Mouse (Mus musculus) heart, embryonic 14.5 days (tissue): ENCODE measurements at regions not wholly inside any gene's neighbourhood (a gene's known extent, or its start where the extent isn't known, plus 50 kb on each side); places are given as distances from the start of the nearest gene placed in this dataset.

Experiments used
- ATAC-seq: fragments of 200-750 bp; cut with Nextera tagmentation; 2 replicates; pipeline ENCODE4 v1.8.0; 2017; ENCODE audit warnings: low read depth, moderate TSS enrichment; ENCODE audit not compliant: insufficient number of reproducible peaks, insufficient read depth, low FRiP score
- H3K27ac ChIP-seq, 2 experiments: fragments of 200-500 bp in 1 of 2; fragments of 300-500 bp in 1 of 2; sonication (generic) in 1 of 2; replicated peaks in 1 of 2; 2 replicates each; pipeline ENCODE4 v1.5.1; 2012 to 2014; ENCODE audit warnings: low read depth in 2 of 2, low read length in 2 of 2, control low read depth in 1 of 2, mild to moderate bottlenecking in 1 of 2, mixed read lengths in 1 of 2; ENCODE audit not compliant: control insufficient read depth in 1 of 2, insufficient read depth in 1 of 2
- H3K27me3 ChIP-seq: fragments of 300-500 bp; sonication (generic); 2 replicates; pipeline ENCODE4 v1.6.1; 2014; ENCODE audit warnings: mild to moderate bottlenecking, low read length, control low read depth; ENCODE audit not compliant: control insufficient read depth, insufficient read depth
- H3K36me3 ChIP-seq: fragments of 300-500 bp; sonication (generic); 2 replicates; pipeline ENCODE4 v1.6.1; 2014; ENCODE audit warnings: mild to moderate bottlenecking, control low read depth, low read length, mixed read lengths; ENCODE audit not compliant: control insufficient read depth, insufficient read depth
- H3K4me1 ChIP-seq, 2 experiments: fragments of 200-500 bp in 1 of 2; fragments of 300-500 bp in 1 of 2; sonication (generic) in 1 of 2; 2 replicates each; pipeline ENCODE4 v1.6.1; 2012 to 2014; ENCODE audit warnings: low read length in 2 of 2, control low read depth in 1 of 2, mixed read lengths in 1 of 2; ENCODE audit not compliant: control insufficient read depth in 2 of 2, insufficient read depth in 2 of 2
- H3K4me2 ChIP-seq: fragments of 300-500 bp; sonication (generic); 2 replicates; pipeline ENCODE4 v1.6.1; 2014; ENCODE audit warnings: mild to moderate bottlenecking, low read length
- H3K4me3 ChIP-seq, 2 experiments: fragments of 200-500 bp in 1 of 2; fragments of 300-500 bp in 1 of 2; sonication (generic) in 1 of 2; 2 replicates each; pipeline ENCODE4 v1.5.1; 2012 to 2014; ENCODE audit warnings: low read length in 2 of 2, mild to moderate bottlenecking in 2 of 2, control low read depth in 1 of 2, low read depth in 1 of 2, moderate library complexity in 1 of 2; ENCODE audit not compliant: control insufficient read depth in 1 of 2, insufficient read depth in 1 of 2
- H3K9ac ChIP-seq: fragments of 300-500 bp; sonication (generic); 2 replicates; pipeline ENCODE4 v1.6.1; 2014; ENCODE audit warnings: mild to moderate bottlenecking, low read length
- H3K9me3 ChIP-seq: fragments of 300-500 bp; sonication (generic); 2 replicates; pipeline ENCODE4 v1.6.1; 2016; ENCODE audit warnings: low read length, control low read depth; ENCODE audit not compliant: control insufficient read depth
- WGBS: fragments of 180-500 bp; shearing (Covaris S2); extraction: QIAGEN DNeasy Blood & Tissue Kit; methylation state at CpG from one replicate; pipeline ENCODE4 v1.1.7; 2014; 5-methylcytosine and 5-hydroxymethylcytosine counted together

DNA sequence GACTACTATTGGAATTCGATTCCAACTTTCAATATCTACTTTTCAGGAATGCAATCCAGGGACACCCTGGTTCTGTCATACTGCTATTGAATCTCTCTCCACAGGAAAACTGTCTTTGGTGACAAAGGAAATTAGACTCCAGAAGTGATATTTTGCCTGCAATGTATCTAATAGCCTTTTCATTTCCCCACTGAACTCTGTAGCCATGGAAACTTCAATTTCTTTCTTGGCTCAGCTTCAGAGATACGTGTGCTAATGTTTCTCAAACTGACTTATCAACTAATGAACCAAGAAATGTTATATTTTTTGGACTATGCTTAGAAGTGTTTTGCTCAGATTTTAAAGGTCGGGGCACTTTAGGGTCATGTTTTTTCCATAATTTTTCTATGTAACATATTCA is 279.1 kb downstream of the Bckdhb start:
- ATAC-seq = no peak
- H3K4me2 ChIP-seq = no peak overlapping the region
- H3K36me3 ChIP-seq = no peaks in the 10 kb centered on the region
- H3K9me3 ChIP-seq = no peaks in the 10 kb centered on the region
- no peak overlapping the region for H3K27ac ChIP-seq
- H3K4me3 ChIP-seq = no peak overlapping the region
- no peak overlapping the region for H3K9ac ChIP-seq
- no peaks in the 10 kb centered on the region for H3K27me3 ChIP-seq
- WGBS = 62% methylated on average over 3 of the region's 3 CpGs
- no peaks in the 10 kb centered on the region for H3K4me1 ChIP-seq

DNA sequence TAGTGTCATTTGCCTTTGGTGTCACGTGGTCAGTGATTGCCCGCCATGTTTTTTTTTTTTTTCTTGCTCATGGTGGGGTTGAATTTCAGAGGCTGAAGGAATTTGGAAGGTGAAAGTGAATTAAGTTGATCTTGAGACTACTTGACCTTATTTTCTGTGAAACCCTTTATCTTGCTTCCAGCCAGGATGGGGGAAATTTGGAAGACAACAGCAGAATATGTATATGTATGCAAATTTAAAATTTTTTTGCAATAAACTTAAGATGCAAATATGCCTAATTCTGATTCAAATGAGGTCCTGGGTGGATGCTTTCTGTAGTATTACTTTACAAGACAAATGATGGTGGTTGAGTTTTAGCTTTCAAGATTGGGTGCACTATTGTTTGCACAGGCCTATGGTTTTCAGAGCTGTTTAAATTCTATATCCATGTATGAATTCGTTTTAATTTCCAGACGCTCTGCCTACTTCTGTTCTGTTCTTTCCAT is 315.6 kb downstream of the Bckdhb start:
- Histone ChIP-seq H3K4me3 (no peak overlapping the region), H3K4me1 (no peaks in the 10 kb centered on the region), H3K9ac (no peak overlapping the region), H3K4me2 (no peak overlapping the region), H3K27me3 (no peaks in the 10 kb centered on the region), H3K27ac (no peak overlapping the region), H3K9me3 (no peaks in the 10 kb centered on the region), H3K36me3 (no peaks in the 10 kb centered on the region)
- 78% methylated on average over 4 of the region's 4 CpGs for WGBS
- ATAC-seq = no peak

DNA sequence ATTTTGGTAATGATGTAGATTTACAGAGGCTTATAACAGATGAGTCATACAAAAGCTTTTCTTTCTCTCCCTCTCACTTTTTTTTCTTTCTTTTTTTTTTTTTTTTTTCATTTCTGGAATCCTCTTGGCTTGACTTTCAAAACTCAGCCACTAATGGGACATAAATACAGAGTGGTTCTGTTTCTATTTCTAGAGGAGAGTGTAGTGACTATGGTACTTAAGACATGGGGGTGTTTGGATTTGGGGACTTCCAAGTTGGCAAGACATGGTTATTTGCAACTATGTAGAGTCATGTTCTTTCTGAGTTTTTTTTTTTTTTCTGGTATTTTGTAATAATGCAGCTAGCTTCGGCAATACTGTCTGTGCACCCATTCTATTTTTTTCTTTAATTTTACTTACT is 324.8 kb downstream of the Bckdhb start:
- Histone ChIP-seq H3K9ac (no peak overlapping the region), H3K4me3 (no peak overlapping the region), H3K4me1 (no peaks in the 10 kb centered on the region; a peak in 2 of 4 replicates), H3K27ac (no peak overlapping the region), H3K36me3 (no peaks in the 10 kb centered on the region), H3K4me2 (no peak overlapping the region), H3K9me3 (peaks cover 3% of the 10 kb centered on the region; the same call in 1 of the 2 replicates), H3K27me3 (no peaks in the 10 kb centered on the region)
- 86% methylated on average over 1 of the region's 1 CpGs for WGBS
- no peak for ATAC-seq

DNA sequence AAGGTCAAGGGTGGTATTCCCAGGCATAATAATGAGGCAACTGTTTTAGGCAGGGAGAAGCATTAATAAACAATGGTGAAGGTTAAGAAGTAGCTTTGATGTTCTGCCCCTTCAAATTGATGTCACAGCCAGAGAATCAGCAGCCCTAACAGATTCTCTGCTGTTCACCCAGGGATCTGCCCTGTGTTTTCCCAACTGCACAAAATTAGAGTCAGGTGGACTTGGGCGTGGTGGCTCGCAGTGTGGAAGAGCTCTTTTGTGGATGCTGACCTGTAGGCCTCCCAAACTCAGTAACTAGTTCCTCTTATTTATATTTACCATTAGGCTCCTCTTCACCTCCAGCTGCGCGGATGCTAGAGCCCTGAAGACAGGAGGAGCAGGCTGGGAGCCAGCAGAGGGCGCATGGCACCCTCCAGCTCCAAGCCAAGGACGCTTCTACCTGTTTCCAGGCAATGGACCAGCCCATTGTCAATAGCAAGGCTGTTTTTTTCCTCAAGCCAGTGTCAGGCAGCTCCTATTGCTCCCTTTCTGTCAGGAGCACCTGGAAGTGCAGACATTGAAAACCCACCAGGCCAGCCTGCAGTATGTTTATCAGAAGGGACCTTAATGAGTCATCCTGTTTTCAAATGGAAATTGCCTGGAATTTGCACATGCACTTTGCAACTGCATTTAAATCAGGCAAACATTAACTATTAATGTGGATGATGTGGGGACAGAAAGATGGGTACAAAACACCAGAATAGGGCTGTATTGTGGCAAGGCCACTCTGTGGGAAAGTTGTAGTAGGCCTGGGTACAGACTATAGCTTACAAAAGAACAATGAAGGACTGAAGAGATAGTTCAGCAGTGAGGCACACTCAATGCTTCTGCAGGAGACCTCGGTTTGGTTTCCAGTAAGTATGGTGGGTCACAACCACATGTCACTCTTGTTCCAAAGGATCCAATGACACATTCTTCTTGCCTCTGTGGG is 328.4 kb downstream of the Bckdhb start:
- H3K4me3 ChIP-seq = no peak overlapping the region
- WGBS = 11% methylated on average over 7 of the region's 7 CpGs
- H3K9ac ChIP-seq = no peak overlapping the region
- H3K27me3 ChIP-seq = no peaks in the 10 kb centered on the region
- H3K4me1 ChIP-seq = no peaks in the 10 kb centered on the region; a peak in 2 of 4 replicates
- no peak overlapping the region for H3K27ac ChIP-seq
- no peak overlapping the region for H3K4me2 ChIP-seq
- peaks cover 3% of the 10 kb centered on the region; the same call in 1 of the 2 replicates for H3K9me3 ChIP-seq
- ATAC-seq = no peak
- H3K36me3 ChIP-seq = no peaks in the 10 kb centered on the region

DNA sequence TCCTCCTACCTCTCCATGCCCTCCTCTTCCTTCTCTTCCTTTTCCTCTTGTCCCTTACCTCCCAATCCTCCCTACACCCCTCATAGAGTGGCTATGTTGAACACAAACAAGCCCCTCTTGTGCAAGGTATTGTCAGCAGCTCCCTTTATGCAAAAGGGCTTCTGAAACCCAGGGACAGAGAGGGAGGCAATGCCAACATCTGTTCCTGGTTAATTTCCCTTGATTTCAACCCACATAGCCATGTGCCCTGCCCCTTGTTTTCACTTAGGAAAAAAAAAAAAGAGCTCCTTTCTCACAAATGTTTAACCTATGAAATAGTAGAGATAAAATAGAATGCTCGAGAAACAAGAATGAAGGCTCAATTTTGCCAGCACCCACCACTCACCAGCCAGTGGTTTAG is 333.5 kb downstream of the Bckdhb start:
- Histone ChIP-seq H3K27ac (no peak overlapping the region), H3K36me3 (no peaks in the 10 kb centered on the region), H3K27me3 (no peaks in the 10 kb centered on the region), H3K4me3 (no peak overlapping the region), H3K9me3 (no peaks in the 10 kb centered on the region), H3K4me1 (no peaks in the 10 kb centered on the region; a peak in 1 of 4 replicates), H3K9ac (no peak overlapping the region), H3K4me2 (no peak overlapping the region)
- WGBS = 59% methylated on average over 1 of the region's 1 CpGs
- no peak for ATAC-seq

DNA sequence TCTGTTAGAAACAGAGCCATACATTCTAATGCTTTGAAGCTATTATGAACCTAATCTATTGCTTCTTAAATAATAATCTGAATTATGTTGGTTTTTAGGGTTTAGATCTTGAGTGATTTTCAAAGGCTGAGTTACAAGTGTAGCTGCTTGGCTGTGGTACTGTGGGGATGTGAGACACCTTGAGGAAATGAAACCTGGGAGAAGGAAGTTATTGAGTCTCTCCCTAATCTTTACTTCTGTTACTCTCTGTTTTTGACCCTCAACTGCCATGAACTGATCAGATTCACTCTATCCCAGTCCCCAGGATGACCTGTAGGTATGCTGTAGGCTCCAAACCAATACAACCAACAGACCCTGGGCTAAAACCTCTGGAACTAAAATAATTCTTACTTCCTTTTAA is 334.8 kb downstream of the Bckdhb start:
- no peaks in the 10 kb centered on the region for H3K9me3 ChIP-seq
- no peak overlapping the region for H3K9ac ChIP-seq
- no peaks in the 10 kb centered on the region for H3K36me3 ChIP-seq
- no peak for ATAC-seq
- H3K4me3 ChIP-seq = no peak overlapping the region
- no peaks in the 10 kb centered on the region for H3K4me1 ChIP-seq
- no peaks in the 10 kb centered on the region for H3K27me3 ChIP-seq
- H3K27ac ChIP-seq = no peak overlapping the region
- no peak overlapping the region for H3K4me2 ChIP-seq

DNA sequence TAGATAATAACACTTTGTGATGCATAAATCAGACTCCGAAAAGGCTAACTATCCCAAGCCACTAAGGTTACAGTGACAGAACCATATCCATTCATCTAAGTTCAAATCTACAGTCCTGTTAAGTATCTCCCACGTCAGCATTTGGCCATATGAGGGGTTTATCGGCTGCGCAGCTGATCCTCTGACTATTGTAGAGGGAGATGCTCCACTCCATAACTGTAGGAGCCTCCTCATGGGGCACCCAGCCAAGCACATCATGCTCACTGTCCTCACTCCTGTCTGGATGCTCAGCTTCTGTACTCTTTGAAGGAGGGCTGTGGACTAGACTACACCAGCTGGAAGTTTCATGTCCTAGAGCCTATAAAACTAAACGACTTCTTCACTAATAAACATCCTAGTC is 337.2 kb downstream of the Bckdhb start:
- Histone ChIP-seq H3K4me1 (no peaks in the 10 kb centered on the region), H3K9me3 (no peaks in the 10 kb centered on the region), H3K27me3 (no peaks in the 10 kb centered on the region), H3K4me3 (no peak overlapping the region), H3K9ac (no peak overlapping the region), H3K36me3 (no peaks in the 10 kb centered on the region), H3K4me2 (no peak overlapping the region), H3K27ac (no peak overlapping the region)
- no peak for ATAC-seq
- 76% methylated on average over 5 of the region's 5 CpGs for WGBS
